Mouse (Mus musculus): ENCODE measurements around the gene Ugt1a6b. TPM values are rescaled to one million over a fixed set of nuclear protein-coding genes. Genes with fewer than 3 reads are reported as not detected.

Ugt1a6b gene
- total RNA-seq, 2 experiments from 2014 or later: 0.20 to 0.23 TPM

GRCm38 (mm10) chr1:88255989-88256754 lies 153.1 kb downstream of the Ugt1a6b start:
- no peak for DNase-seq (ENCODE audit: low spot score in 2 of 2)

DNA sequence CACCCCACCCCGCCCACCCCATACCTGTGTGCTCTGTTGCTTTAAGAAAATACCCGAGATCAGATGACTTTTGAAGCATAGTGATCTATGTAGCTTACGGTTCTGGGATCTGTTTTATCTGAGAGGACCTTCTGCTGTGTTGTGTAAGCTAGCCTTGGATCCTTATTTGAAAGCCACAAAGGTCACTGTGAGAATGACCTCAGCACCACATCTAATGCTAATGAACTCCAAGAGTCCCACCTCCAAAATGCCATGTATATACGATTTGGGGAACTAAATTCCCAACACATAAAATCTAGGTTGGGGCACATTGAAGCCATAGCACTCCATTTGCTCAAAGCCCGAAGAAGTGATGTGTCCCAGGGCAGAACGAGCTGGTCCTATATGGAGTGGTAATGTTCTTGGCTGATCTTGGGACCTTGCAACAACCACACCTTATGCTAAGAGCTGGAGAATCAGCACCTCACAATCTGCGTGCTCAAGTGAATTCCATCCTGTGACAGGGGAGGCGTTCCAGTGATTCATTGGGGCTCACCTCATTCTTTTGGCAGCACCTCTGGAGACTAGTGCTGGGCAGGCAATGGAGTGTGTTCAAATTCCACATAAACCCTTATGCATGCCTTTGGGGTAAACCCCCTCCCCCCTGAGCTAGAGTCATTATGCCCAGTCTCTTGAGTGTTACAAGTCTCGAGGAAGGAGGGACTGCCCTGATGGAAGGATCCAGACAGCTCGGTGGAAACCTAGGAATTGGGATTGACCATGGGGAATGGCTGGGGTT lies 154.0 kb downstream of the Ugt1a6b start:
- intact Hi-C loops (cut with DNase I): no loop called here
- DNase-seq (ENCODE audit: low spot score in 2 of 2): no peak

More at GRCm38 (mm10) chr1:88255989-88256754, 153.1 kb downstream of the Ugt1a6b start:
- intact Hi-C loops (cut with DNase I): no loop called here

DNA sequence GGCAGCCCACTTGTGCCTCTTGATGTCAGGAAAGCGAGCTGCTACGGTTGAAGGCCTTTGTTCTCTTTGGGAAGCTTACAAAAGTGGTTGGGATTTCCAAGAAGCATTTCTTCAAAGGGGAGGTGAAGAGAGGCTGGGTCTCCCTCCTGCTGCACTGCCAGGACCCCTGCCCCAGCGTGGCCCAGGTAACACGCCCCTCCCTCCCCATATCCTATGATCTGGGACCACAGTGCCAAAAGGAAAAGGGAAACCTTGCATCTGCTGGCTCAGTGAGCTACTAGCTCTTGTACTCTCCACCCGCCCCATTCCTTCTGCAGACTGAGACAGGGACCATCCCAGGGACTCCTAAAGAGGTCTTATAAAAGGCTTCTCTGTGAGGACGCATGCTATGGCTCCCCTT lies 154.6 kb downstream of the Ugt1a6b start:
- DNase-seq (ENCODE audit: low spot score in 2 of 2): no peak
- intact Hi-C loops (cut with DNase I): no loop called here

GRCm38 (mm10) chr1:88258361-88258760 lies 155.3 kb downstream of the Ugt1a6b start:
- intact Hi-C loops (cut with DNase I): no loop called here
- no peak for DNase-seq (ENCODE audit: low spot score in 2 of 2)

GRCm38 (mm10) chr1:88258881-88259642 lies 156.0 kb downstream of the Ugt1a6b start:
- intact Hi-C loops (cut with DNase I): no loop called here
- no peak for DNase-seq (ENCODE audit: low spot score in 2 of 2)

DNA sequence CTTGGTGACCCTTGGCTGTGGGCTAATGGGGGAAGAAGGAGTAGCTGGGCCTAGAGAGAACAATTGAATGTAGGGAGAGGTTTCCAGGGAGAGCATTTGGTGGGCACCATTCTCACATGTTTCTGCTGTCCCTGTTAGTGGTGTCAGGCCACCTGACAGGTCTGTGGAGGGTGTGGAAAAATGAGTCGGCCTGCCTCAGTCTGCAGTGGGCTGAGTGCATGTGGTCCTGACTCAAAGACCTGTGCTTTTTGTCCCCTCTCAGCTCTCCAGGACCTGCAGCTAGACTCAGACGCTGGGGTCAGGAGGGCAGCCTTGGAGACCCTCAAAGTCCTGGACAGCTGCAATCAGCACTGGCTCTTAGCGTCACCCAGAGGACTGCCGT lies 156.6 kb downstream of the Ugt1a6b start:
- intact Hi-C loops (cut with DNase I): loop anchor here (2.0 kb wide), 1 partner anchor 21 kb away; no protein-coding TSS in a partner anchor
- no peak for DNase-seq (ENCODE audit: low spot score in 2 of 2)

- intact Hi-C loops (cut with DNase I): loop anchor here (2.0 kb wide), 1 partner anchor 21 kb away; no protein-coding TSS in a partner anchor
These were observed 157.1 kb downstream of the Ugt1a6b start for GRCm38 (mm10) chr1:88260114-88260513.

GRCm38 (mm10) chr1:88260604-88261377 lies 157.7 kb downstream of the Ugt1a6b start:
- intact Hi-C loops (cut with DNase I): loop anchor here (2.0 kb wide), 1 partner anchor 20 kb away; no protein-coding TSS in a partner anchor
- no peak for DNase-seq (ENCODE audit: low spot score in 2 of 2)

More at GRCm38 (mm10) chr1:88260114-88260513, 157.1 kb downstream of the Ugt1a6b start:
- no peak for DNase-seq (ENCODE audit: low spot score in 2 of 2)

DNA sequence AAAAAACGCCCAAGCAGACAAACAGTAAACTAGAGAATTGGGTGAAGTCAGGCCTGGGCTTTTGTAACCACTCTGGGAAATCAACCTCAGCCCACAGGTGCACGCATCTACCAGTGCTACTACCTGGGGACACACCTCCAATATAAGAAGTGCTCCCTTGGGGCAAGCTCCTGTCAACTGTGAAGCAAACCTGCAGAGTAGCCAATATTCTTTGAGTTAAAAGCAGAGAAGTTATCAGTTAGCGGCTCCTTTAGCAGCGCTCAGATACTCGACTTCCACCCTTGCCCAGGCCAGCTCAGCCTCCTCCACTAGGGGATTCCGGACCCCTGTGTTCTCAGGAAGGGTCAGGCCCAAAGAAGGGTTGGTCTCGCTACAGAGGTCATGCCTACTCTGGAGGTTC lies 158.7 kb downstream of the Ugt1a6b start:
- DNase-seq (ENCODE audit: low spot score in 2 of 2): no peak
- intact Hi-C loops (cut with DNase I): loop anchor here (2.0 kb wide), 1 partner anchor 19 kb away; no protein-coding TSS in a partner anchor

DNA sequence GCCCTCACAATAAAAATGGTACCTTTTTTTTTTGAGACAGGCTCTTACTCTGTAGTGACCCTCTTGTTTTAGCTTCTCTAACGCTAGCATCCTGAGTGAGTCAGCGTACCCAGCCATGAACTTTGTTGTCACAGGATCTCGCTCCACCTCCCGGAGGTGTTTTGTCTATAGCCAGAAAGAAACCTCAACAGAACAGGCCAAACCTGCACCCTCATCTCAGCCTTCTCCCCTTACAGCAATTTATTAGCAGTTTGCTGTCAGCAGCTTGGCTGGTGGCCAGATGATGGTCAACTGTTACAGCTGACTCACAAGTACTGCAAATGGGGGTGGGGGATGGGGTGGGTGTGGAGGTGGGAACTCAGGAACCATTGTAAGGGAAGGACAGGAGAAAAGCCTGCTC lies 159.2 kb downstream of the Ugt1a6b start:
- intact Hi-C loops (cut with DNase I): no loop called here
- DNase-seq (ENCODE audit: low spot score in 2 of 2): no peak

- DNase-seq (ENCODE audit: low spot score in 2 of 2): no peak
- intact Hi-C loops (cut with DNase I): no loop called here
These were observed 159.9 kb downstream of the Ugt1a6b start for GRCm38 (mm10) chr1:88262961-88263360.

DNA sequence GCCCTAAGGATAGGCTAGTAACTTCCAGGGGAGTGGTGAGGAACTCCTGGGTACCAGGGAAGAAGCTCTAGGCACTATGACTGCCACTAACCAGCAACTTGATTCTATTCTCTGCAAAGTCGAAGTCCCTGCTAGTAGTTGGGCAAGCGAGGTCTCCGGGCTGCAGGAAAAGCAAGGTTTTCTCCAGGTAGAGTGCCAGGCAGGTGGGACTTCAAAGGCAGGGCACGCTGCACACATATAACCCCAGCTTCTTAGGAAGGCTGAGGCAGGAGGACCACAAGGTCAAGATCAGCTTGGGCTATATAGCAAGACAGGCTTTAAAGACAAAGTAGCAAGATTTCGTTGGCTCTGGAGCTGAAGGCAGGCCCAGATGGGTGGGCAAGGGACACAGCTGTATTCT lies 160.7 kb downstream of the Ugt1a6b start:
- intact Hi-C loops (cut with DNase I): no loop called here
- no peak for DNase-seq (ENCODE audit: low spot score in 2 of 2)

GRCm38 (mm10) chr1:88264237-88264868 lies 161.3 kb downstream of the Ugt1a6b start:
- DNase-seq (ENCODE audit: low spot score in 2 of 2): no peak
- intact Hi-C loops (cut with DNase I): no loop called here

DNA sequence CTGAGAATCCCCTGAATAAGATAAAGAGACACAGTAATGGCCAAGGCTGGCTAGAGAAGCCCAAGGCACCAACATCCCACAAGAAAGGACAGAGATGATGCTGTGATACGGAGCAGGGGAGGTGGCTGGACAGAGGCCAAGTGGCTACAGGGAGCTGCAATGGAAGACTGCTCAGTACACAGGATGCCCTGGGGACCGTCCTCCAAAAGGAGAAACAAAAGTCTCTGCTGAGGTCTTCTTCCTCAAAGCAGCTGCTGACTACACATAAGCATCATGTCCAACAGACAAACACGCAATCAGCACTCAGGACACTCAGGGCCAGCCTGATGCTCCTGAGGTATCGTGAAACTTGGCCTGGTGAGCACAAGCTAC lies 161.8 kb downstream of the Ugt1a6b start:
- DNase-seq (ENCODE audit: low spot score in 2 of 2): no peak
- intact Hi-C loops (cut with DNase I): no loop called here

GRCm38 (mm10) chr1:88266123-88266522 lies 163.1 kb downstream of the Ugt1a6b start:
- no peak for DNase-seq (ENCODE audit: low spot score in 2 of 2)
- intact Hi-C loops (cut with DNase I): no loop called here

GRCm38 (mm10) chr1:88267489-88267888 lies 164.4 kb downstream of the Ugt1a6b start:
- DNase-seq (ENCODE audit: low spot score in 2 of 2): no peak
- intact Hi-C loops (cut with DNase I): no loop called here

DNA sequence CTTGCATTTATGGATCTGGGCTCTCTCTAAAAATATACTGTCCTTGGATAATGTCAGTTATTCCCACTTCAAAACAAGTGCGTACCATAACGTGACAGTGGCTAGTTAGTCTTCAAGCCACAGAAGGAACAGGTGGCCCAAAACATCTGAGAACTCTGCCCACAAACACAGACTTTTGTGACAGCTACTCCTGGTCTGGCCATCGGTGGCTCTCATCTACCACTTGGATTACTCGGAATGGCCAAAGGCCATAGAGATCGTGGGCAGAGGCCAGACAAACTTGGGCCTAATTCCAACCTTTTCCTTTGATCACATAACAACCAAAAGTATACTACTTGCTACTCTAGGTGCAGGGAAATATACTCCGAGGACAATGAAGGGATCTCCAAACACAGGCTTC lies 165.0 kb downstream of the Ugt1a6b start:
- DNase-seq (ENCODE audit: low spot score in 2 of 2): no peak
- intact Hi-C loops (cut with DNase I): no loop called here

Data from left cerebral cortex, postnatal 14 days (tissue).